Mouse (Mus musculus): ENCODE data around the gene Arl14. TPM values are rescaled to one million over a fixed set of nuclear protein-coding genes. Genes with fewer than 3 reads are reported as not detected.

Arl14 gene
- polyA plus RNA-seq, 1 experiment from 2014 or later = not detected

GRCm38 (mm10) chr3:69206193-69206893 is 15.9 kb upstream of the Arl14 start:
- Histone ChIP-seq H3K9me3 (ENCODE audit: control insufficient read depth, low read length) (no peaks in the 10 kb centered on the region), H3K4me3 (replicated peaks; ENCODE audit: low read depth, low read length) (no peak overlapping the region), H3K4me2 (ENCODE audit: low read length) (no peak overlapping the region), H3K9ac (replicated peaks; ENCODE audit: low read length) (no peak overlapping the region), H3K4me1 (ENCODE audit: control insufficient read depth, insufficient read depth, low read length) (no peaks in the 10 kb centered on the region), H3K27ac (replicated peaks; ENCODE audit: low read depth, low read length) (no peak overlapping the region), H3K27me3 (ENCODE audit: control insufficient read depth, insufficient read depth, low read length) (no peaks in the 10 kb centered on the region), H3K36me3 (ENCODE audit: control insufficient read depth, insufficient read depth, low read length) (no peaks in the 10 kb centered on the region)
- ATAC-seq (ENCODE audit: low FRiP score, low TSS enrichment) (no peak), DNase-seq (no peak)
- WGBS = 94% methylated on average over 10 of the region's 10 CpGs

- H3K9me3 ChIP-seq (ENCODE audit: control insufficient read depth, low read length) = no peaks in the 10 kb centered on the region
- no peak overlapping the region for H3K4me2 ChIP-seq (ENCODE audit: low read length)
- ATAC-seq (ENCODE audit: low FRiP score, low TSS enrichment) = no peak
- no peak overlapping the region for H3K27ac ChIP-seq (replicated peaks; ENCODE audit: low read depth, low read length)
- no peaks in the 10 kb centered on the region for H3K36me3 ChIP-seq (ENCODE audit: control insufficient read depth, insufficient read depth, low read length)
- no peaks in the 10 kb centered on the region for H3K4me1 ChIP-seq (ENCODE audit: control insufficient read depth, insufficient read depth, low read length)
- no peak overlapping the region for H3K4me3 ChIP-seq (replicated peaks; ENCODE audit: low read depth, low read length)
- no peaks in the 10 kb centered on the region for H3K27me3 ChIP-seq (ENCODE audit: control insufficient read depth, insufficient read depth, low read length)
- no peak overlapping the region for H3K9ac ChIP-seq (replicated peaks; ENCODE audit: low read length)
- peak; percentile 57 for DNase-seq
- WGBS = 74% methylated on average over 12 of the region's 12 CpGs
Measured at GRCm38 (mm10) chr3:69208441-69209309, 13.5 kb upstream of the Arl14 start.

- H3K36me3 ChIP-seq (ENCODE audit: control insufficient read depth, insufficient read depth, low read length) = no peaks in the 10 kb centered on the region
- DNase-seq (no peak), ATAC-seq (ENCODE audit: low FRiP score, low TSS enrichment) (no peak)
- H3K27me3 ChIP-seq (ENCODE audit: control insufficient read depth, insufficient read depth, low read length) = no peaks in the 10 kb centered on the region
- H3K4me3 ChIP-seq (replicated peaks; ENCODE audit: low read depth, low read length) = no peak overlapping the region
- no peaks in the 10 kb centered on the region for H3K9me3 ChIP-seq (ENCODE audit: control insufficient read depth, low read length)
- no peak overlapping the region for H3K9ac ChIP-seq (replicated peaks; ENCODE audit: low read length)
- no peak overlapping the region for H3K4me2 ChIP-seq (ENCODE audit: low read length)
- no peaks in the 10 kb centered on the region for H3K4me1 ChIP-seq (ENCODE audit: control insufficient read depth, insufficient read depth, low read length)
- H3K27ac ChIP-seq (replicated peaks; ENCODE audit: low read depth, low read length) = no peak overlapping the region
- 86% methylated on average over 2 of the region's 2 CpGs for WGBS
Measured at GRCm38 (mm10) chr3:69212246-69212645, 10.0 kb upstream of the Arl14 start.

GRCm38 (mm10) chr3:69213465-69213864 is 8.8 kb upstream of the Arl14 start:
- H3K4me1 ChIP-seq (ENCODE audit: control insufficient read depth, insufficient read depth, low read length) = no peaks in the 10 kb centered on the region
- no peak for DNase-seq
- no peak overlapping the region for H3K27ac ChIP-seq (replicated peaks; ENCODE audit: low read depth, low read length)
- no peak for ATAC-seq (ENCODE audit: low FRiP score, low TSS enrichment)
- 83% methylated on average over 5 of the region's 5 CpGs for WGBS
- H3K9me3 ChIP-seq (ENCODE audit: control insufficient read depth, low read length) = no peaks in the 10 kb centered on the region
- H3K36me3 ChIP-seq (ENCODE audit: control insufficient read depth, insufficient read depth, low read length) = no peaks in the 10 kb centered on the region
- H3K27me3 ChIP-seq (ENCODE audit: control insufficient read depth, insufficient read depth, low read length) = no peaks in the 10 kb centered on the region
- no peak overlapping the region for H3K4me3 ChIP-seq (replicated peaks; ENCODE audit: low read depth, low read length)
- H3K9ac ChIP-seq (replicated peaks; ENCODE audit: low read length) = no peak overlapping the region
- H3K4me2 ChIP-seq (ENCODE audit: low read length) = no peak overlapping the region

GRCm38 (mm10) chr3:69214566-69214965 is 7.7 kb upstream of the Arl14 start:
- 90% methylated on average over 5 of the region's 5 CpGs for WGBS
- DNase-seq = no peak

GRCm38 (mm10) chr3:69222502-69222900 is 282 bp downstream of the Arl14 start:
- no peak overlapping the region for H3K4me3 ChIP-seq (replicated peaks; ENCODE audit: low read depth, low read length)
- H3K36me3 ChIP-seq (ENCODE audit: control insufficient read depth, insufficient read depth, low read length) = no peaks in the 10 kb centered on the region
- H3K27me3 ChIP-seq (ENCODE audit: control insufficient read depth, insufficient read depth, low read length) = no peaks in the 10 kb centered on the region
- 93% methylated on average over 14 of the region's 14 CpGs for WGBS
- no peak overlapping the region for H3K4me2 ChIP-seq (ENCODE audit: low read length)
- DNase-seq = no peak
- no peaks in the 10 kb centered on the region for H3K4me1 ChIP-seq (ENCODE audit: control insufficient read depth, insufficient read depth, low read length)
- no peak overlapping the region for H3K9ac ChIP-seq (replicated peaks; ENCODE audit: low read length)
- no peaks in the 10 kb centered on the region for H3K9me3 ChIP-seq (ENCODE audit: control insufficient read depth, low read length)
- no peak overlapping the region for H3K27ac ChIP-seq (replicated peaks; ENCODE audit: low read depth, low read length)
- ATAC-seq (ENCODE audit: low FRiP score, low TSS enrichment) = no peak

More at GRCm38 (mm10) chr3:69214566-69214965, 7.7 kb upstream of the Arl14 start:
- no peak overlapping the region for H3K4me2 ChIP-seq (ENCODE audit: low read length)
- H3K9me3 ChIP-seq (ENCODE audit: control insufficient read depth, low read length) = no peaks in the 10 kb centered on the region
- H3K36me3 ChIP-seq (ENCODE audit: control insufficient read depth, insufficient read depth, low read length) = no peaks in the 10 kb centered on the region
- no peak overlapping the region for H3K27ac ChIP-seq (replicated peaks; ENCODE audit: low read depth, low read length)
- no peaks in the 10 kb centered on the region for H3K4me1 ChIP-seq (ENCODE audit: control insufficient read depth, insufficient read depth, low read length)
- no peak overlapping the region for H3K4me3 ChIP-seq (replicated peaks; ENCODE audit: low read depth, low read length)
- H3K27me3 ChIP-seq (ENCODE audit: control insufficient read depth, insufficient read depth, low read length) = no peaks in the 10 kb centered on the region
- ATAC-seq (ENCODE audit: low FRiP score, low TSS enrichment) = no peak
- H3K9ac ChIP-seq (replicated peaks; ENCODE audit: low read length) = no peak overlapping the region

- WGBS = 88% methylated on average over 7 of the region's 7 CpGs
- H3K4me3 ChIP-seq (replicated peaks; ENCODE audit: low read depth, low read length) = no peak overlapping the region
- no peaks in the 10 kb centered on the region for H3K9me3 ChIP-seq (ENCODE audit: control insufficient read depth, low read length)
Measured at GRCm38 (mm10) chr3:69222987-69223386, 768 bp downstream of the Arl14 start.

GRCm38 (mm10) chr3:69223666-69224065 is 1.4 kb downstream of the Arl14 start:
- no peaks in the 10 kb centered on the region for H3K9me3 ChIP-seq (ENCODE audit: control insufficient read depth, low read length)
- no peak overlapping the region for H3K4me2 ChIP-seq (ENCODE audit: low read length)
- no peaks in the 10 kb centered on the region for H3K27me3 ChIP-seq (ENCODE audit: control insufficient read depth, insufficient read depth, low read length)
- no peak overlapping the region for H3K4me3 ChIP-seq (replicated peaks; ENCODE audit: low read depth, low read length)
- H3K4me1 ChIP-seq (ENCODE audit: control insufficient read depth, insufficient read depth, low read length) = no peaks in the 10 kb centered on the region
- DNase-seq (no peak), ATAC-seq (ENCODE audit: low FRiP score, low TSS enrichment) (no peak)
- H3K9ac ChIP-seq (replicated peaks; ENCODE audit: low read length) = no peak overlapping the region
- no peaks in the 10 kb centered on the region for H3K36me3 ChIP-seq (ENCODE audit: control insufficient read depth, insufficient read depth, low read length)
- 82% methylated on average over 8 of the region's 8 CpGs for WGBS
- no peak overlapping the region for H3K27ac ChIP-seq (replicated peaks; ENCODE audit: low read depth, low read length)

More at GRCm38 (mm10) chr3:69222987-69223386, 768 bp downstream of the Arl14 start:
- no peak overlapping the region for H3K27ac ChIP-seq (replicated peaks; ENCODE audit: low read depth, low read length)
- no peaks in the 10 kb centered on the region for H3K36me3 ChIP-seq (ENCODE audit: control insufficient read depth, insufficient read depth, low read length)
- ATAC-seq (ENCODE audit: low FRiP score, low TSS enrichment) = no peak
- DNase-seq = no peak
- H3K27me3 ChIP-seq (ENCODE audit: control insufficient read depth, insufficient read depth, low read length) = no peaks in the 10 kb centered on the region
- H3K4me2 ChIP-seq (ENCODE audit: low read length) = no peak overlapping the region
- H3K4me1 ChIP-seq (ENCODE audit: control insufficient read depth, insufficient read depth, low read length) = no peaks in the 10 kb centered on the region
- H3K9ac ChIP-seq (replicated peaks; ENCODE audit: low read length) = no peak overlapping the region

- Histone ChIP-seq H3K9me3 (ENCODE audit: control insufficient read depth, low read length) (no peaks in the 10 kb centered on the region), H3K27me3 (ENCODE audit: control insufficient read depth, insufficient read depth, low read length) (no peaks in the 10 kb centered on the region), H3K9ac (replicated peaks; ENCODE audit: low read length) (no peak overlapping the region), H3K4me3 (replicated peaks; ENCODE audit: low read depth, low read length) (no peak overlapping the region), H3K4me1 (ENCODE audit: control insufficient read depth, insufficient read depth, low read length) (no peaks in the 10 kb centered on the region), H3K4me2 (ENCODE audit: low read length) (no peak overlapping the region), H3K36me3 (ENCODE audit: control insufficient read depth, insufficient read depth, low read length) (no peaks in the 10 kb centered on the region), H3K27ac (replicated peaks; ENCODE audit: low read depth, low read length) (no peak overlapping the region)
- ATAC-seq (ENCODE audit: low FRiP score, low TSS enrichment) (no peak), DNase-seq (no peak)
Measured at GRCm38 (mm10) chr3:69225019-69225418, 2.8 kb downstream of the Arl14 start.

Data from midbrain, embryonic 14.5 days (tissue).